Mouse (Mus musculus) midbrain, embryonic 15.5 days (tissue): ENCODE data around the gene Mmrn2. TPM values are rescaled to one million over a fixed set of nuclear protein-coding genes. Genes with fewer than 3 reads are reported as not detected.

Source experiments
- ATAC-seq: fragments of 200-750 bp; cut with Nextera tagmentation; replicated peaks from 2 replicates; pipeline ENCODE4 v1.8.0; 2017; ENCODE audit warnings: moderate TSS enrichment
- H3K27ac ChIP-seq: fragments of 300-500 bp; sonication (generic); 2 replicates; pipeline ENCODE4 v1.5.1; 2015; ENCODE audit warnings: mild to moderate bottlenecking, inconsistent platforms
- H3K27me3 ChIP-seq: fragments of 300-500 bp; sonication (generic); replicated peaks from 2 replicates; pipeline ENCODE4 v1.6.1; 2015; ENCODE audit warnings: inconsistent platforms
- H3K36me3 ChIP-seq: fragments of 300-500 bp; sonication (generic); replicated peaks from 2 replicates; pipeline ENCODE4 v1.6.1; 2015; ENCODE audit warnings: inconsistent platforms
- H3K4me1 ChIP-seq: fragments of 300-500 bp; sonication (generic); 2 replicates; pipeline ENCODE4 v1.6.1; 2015; ENCODE audit warnings: inconsistent platforms
- H3K4me2 ChIP-seq: fragments of 300-500 bp; sonication (generic); 2 replicates; pipeline ENCODE4 v1.6.1; 2015; ENCODE audit warnings: inconsistent platforms, mild to moderate bottlenecking, moderate library complexity
- H3K4me3 ChIP-seq: fragments of 300-500 bp; sonication (generic); 2 replicates; pipeline ENCODE4 v1.5.1; 2015; ENCODE audit warnings: mild to moderate bottlenecking, inconsistent platforms
- H3K9ac ChIP-seq: fragments of 300-500 bp; sonication (generic); 2 replicates; pipeline ENCODE4 v1.6.1; 2015; ENCODE audit warnings: mild to moderate bottlenecking, inconsistent platforms
- H3K9me3 ChIP-seq: fragments of 300-500 bp; sonication (generic); 2 replicates; pipeline ENCODE4 v1.6.1; 2016; ENCODE audit warnings: inconsistent platforms
- WGBS: fragments of 180-500 bp; shearing (Covaris S2); methylation state at CpG from one replicate; pipeline ENCODE4 v1.1.7; 2015; ENCODE audit warnings: mixed read lengths; 5-methylcytosine and 5-hydroxymethylcytosine counted together
- polyA plus RNA-seq: library from polyadenylated mRNA; unstranded; fragments of >200 nt; fragmentation: Nextera tagmentation; extraction: Ambion mirVana; gene quantifications from 2 replicates; pipeline ENCODE4 v1.2.1, GENCODE M21; 2015

The Mmrn2 gene
- 4.7 and 5.0 TPM in 2 replicates for polyA plus RNA-seq

- no peak for ATAC-seq
- no peak within 1 kb of the TSS for H3K4me3 ChIP-seq
- no peak within 1 kb of the TSS for H3K9ac ChIP-seq
- H3K9me3 ChIP-seq = no peaks in the 10 kb centered on the region
- H3K36me3 ChIP-seq = no peaks in the 10 kb centered on the region
- H3K27ac ChIP-seq = no peak within 1 kb of the TSS
- 81% methylated on average over 13 of the region's 13 CpGs for WGBS
- H3K4me2 ChIP-seq = no peak within 1 kb of the TSS
- H3K27me3 ChIP-seq = no peaks in the 10 kb centered on the region
- H3K4me1 ChIP-seq = peaks cover 9% of the 10 kb centered on the region; the same call in 1 of the 2 replicates
These were observed at the start of gene Mmrn2 for GRCm38 (mm10) chr14:34375415-34375904. TSS of gene Mmrn2 (plus strand) at chr14:34375465.

GRCm38 (mm10) chr14:34326606-34327005 lies 48.7 kb upstream of the Mmrn2 start:
- Histone ChIP-seq H3K27ac (no peak overlapping the region), H3K27me3 (no peaks in the 10 kb centered on the region), H3K9ac (no peak overlapping the region), H3K4me2 (no peak overlapping the region), H3K4me3 (no peak overlapping the region), H3K9me3 (no peaks in the 10 kb centered on the region), H3K4me1 (no peaks in the 10 kb centered on the region), H3K36me3 (peaks cover 27% of the 10 kb centered on the region)
- ATAC-seq = no peak
- WGBS = 91% methylated on average over 3 of the region's 3 CpGs

GRCm38 (mm10) chr14:34327618-34328017 lies 47.6 kb upstream of the Mmrn2 start:
- Histone ChIP-seq H3K4me1 (no peaks in the 10 kb centered on the region), H3K27me3 (no peaks in the 10 kb centered on the region), H3K9me3 (no peaks in the 10 kb centered on the region), H3K36me3 (peaks cover 31% of the 10 kb centered on the region), H3K9ac (no peak overlapping the region), H3K27ac (no peak overlapping the region), H3K4me3 (no peak overlapping the region), H3K4me2 (no peak overlapping the region)
- WGBS = 89% methylated on average over 1 of the region's 1 CpGs
- ATAC-seq = no peak

GRCm38 (mm10) chr14:34330657-34331158 lies 44.6 kb upstream of the Mmrn2 start:
- peaks cover 42% of the 10 kb centered on the region for H3K36me3 ChIP-seq
- no peaks in the 10 kb centered on the region for H3K4me1 ChIP-seq

GRCm38 (mm10) chr14:34331886-34332285 lies 43.4 kb upstream of the Mmrn2 start:
- H3K36me3 ChIP-seq = peaks cover 53% of the 10 kb centered on the region
- H3K27ac ChIP-seq = peak overlapping the region; percentile 48
- no peak overlapping the region for H3K4me2 ChIP-seq
- H3K9me3 ChIP-seq = no peaks in the 10 kb centered on the region
- no peaks in the 10 kb centered on the region for H3K27me3 ChIP-seq
- H3K4me1 ChIP-seq = no peaks in the 10 kb centered on the region
- H3K4me3 ChIP-seq = no peak overlapping the region
- no peak overlapping the region for H3K9ac ChIP-seq
- 86% methylated on average over 3 of the region's 3 CpGs for WGBS
- 0 out of 2 replicates have a peak, but pooled peaks have one; percentile 55 for ATAC-seq

More at GRCm38 (mm10) chr14:34330657-34331158, 44.6 kb upstream of the Mmrn2 start:
- Histone ChIP-seq H3K4me2 (no peak overlapping the region), H3K9ac (no peak overlapping the region), H3K4me3 (no peak overlapping the region), H3K27me3 (no peaks in the 10 kb centered on the region), H3K27ac (no peak overlapping the region), H3K9me3 (no peaks in the 10 kb centered on the region)
- WGBS = 88% methylated on average over 9 of the region's 9 CpGs
- peak; percentile 79 for ATAC-seq

- no peaks in the 10 kb centered on the region for H3K9me3 ChIP-seq
- ATAC-seq = peak; percentile 82
- H3K4me3 ChIP-seq = no peak overlapping the region
- peaks cover 57% of the 10 kb centered on the region for H3K36me3 ChIP-seq
- H3K27me3 ChIP-seq = no peaks in the 10 kb centered on the region
- H3K4me2 ChIP-seq = no peak overlapping the region
- peak overlapping the region; percentile 58; the same call in 1 of the 2 replicates for H3K27ac ChIP-seq
- H3K9ac ChIP-seq = no peak overlapping the region
- WGBS = 82% methylated on average over 5 of the region's 5 CpGs
- H3K4me1 ChIP-seq = no peaks in the 10 kb centered on the region
These were observed 42.8 kb upstream of the Mmrn2 start for GRCm38 (mm10) chr14:34332476-34332875.

GRCm38 (mm10) chr14:34339446-34339845 lies 35.8 kb upstream of the Mmrn2 start:
- H3K36me3 ChIP-seq = peaks cover 83% of the 10 kb centered on the region
- no peak overlapping the region for H3K4me2 ChIP-seq
- 0 out of 2 replicates have a peak, but pooled peaks have one; percentile 20 for ATAC-seq
- WGBS = 42% methylated on average over 1 of the region's 1 CpGs
- H3K4me3 ChIP-seq = no peak overlapping the region
- no peak overlapping the region for H3K9ac ChIP-seq
- no peaks in the 10 kb centered on the region for H3K27me3 ChIP-seq
- no peaks in the 10 kb centered on the region for H3K9me3 ChIP-seq
- no peaks in the 10 kb centered on the region for H3K4me1 ChIP-seq
- no peak overlapping the region for H3K27ac ChIP-seq

- Histone ChIP-seq H3K27ac (no peak overlapping the region), H3K4me1 (no peaks in the 10 kb centered on the region), H3K4me2 (no peak overlapping the region), H3K9me3 (no peaks in the 10 kb centered on the region), H3K36me3 (peaks cover 61% of the 10 kb centered on the region), H3K27me3 (no peaks in the 10 kb centered on the region), H3K4me3 (no peak overlapping the region), H3K9ac (no peak overlapping the region)
- ATAC-seq = no peak
- WGBS = 90% methylated on average over 4 of the region's 4 CpGs
These were observed 33.3 kb upstream of the Mmrn2 start for GRCm38 (mm10) chr14:34341993-34342392.

- Histone ChIP-seq H3K4me2 (no peak overlapping the region), H3K27me3 (no peaks in the 10 kb centered on the region), H3K4me3 (no peak overlapping the region), H3K9ac (no peak overlapping the region), H3K4me1 (no peaks in the 10 kb centered on the region), H3K27ac (no peak overlapping the region), H3K36me3 (peaks cover 51% of the 10 kb centered on the region), H3K9me3 (no peaks in the 10 kb centered on the region)
- WGBS = 96% methylated on average over 4 of the region's 4 CpGs
- ATAC-seq = no peak
These were observed 32.2 kb upstream of the Mmrn2 start for GRCm38 (mm10) chr14:34343078-34343477.

GRCm38 (mm10) chr14:34344361-34344760 lies 30.9 kb upstream of the Mmrn2 start:
- Histone ChIP-seq H3K4me2 (no peak overlapping the region), H3K4me1 (no peaks in the 10 kb centered on the region), H3K9ac (no peak overlapping the region), H3K4me3 (no peak overlapping the region), H3K27me3 (no peaks in the 10 kb centered on the region), H3K27ac (no peak overlapping the region), H3K9me3 (no peaks in the 10 kb centered on the region), H3K36me3 (peaks cover 41% of the 10 kb centered on the region)
- no peak for ATAC-seq
- WGBS = 80% methylated on average over 5 of the region's 5 CpGs

- Histone ChIP-seq H3K36me3 (peaks cover 29% of the 10 kb centered on the region), H3K9ac (no peak overlapping the region), H3K4me2 (no peak overlapping the region), H3K4me1 (no peaks in the 10 kb centered on the region), H3K27me3 (no peaks in the 10 kb centered on the region), H3K27ac (no peak overlapping the region), H3K4me3 (no peak overlapping the region), H3K9me3 (no peaks in the 10 kb centered on the region)
- 69% methylated on average over 12 of the region's 12 CpGs for WGBS
- ATAC-seq = peak; percentile 48
These were observed 29.3 kb upstream of the Mmrn2 start for GRCm38 (mm10) chr14:34345771-34346566.

GRCm38 (mm10) chr14:34347084-34347483 lies 28.2 kb upstream of the Mmrn2 start:
- 93% methylated on average over 5 of the region's 5 CpGs for WGBS
- no peak overlapping the region for H3K4me2 ChIP-seq
- H3K27me3 ChIP-seq = no peaks in the 10 kb centered on the region
- H3K9me3 ChIP-seq = no peaks in the 10 kb centered on the region
- no peaks in the 10 kb centered on the region for H3K4me1 ChIP-seq
- no peak overlapping the region for H3K4me3 ChIP-seq
- peaks cover 19% of the 10 kb centered on the region for H3K36me3 ChIP-seq
- no peak for ATAC-seq
- no peak overlapping the region for H3K27ac ChIP-seq
- no peak overlapping the region for H3K9ac ChIP-seq
